Mouse (Mus musculus): Measurements from ENCODE around the gene Mcrip2.

Mcrip2 gene

GRCm38 (mm10) chr17:25868601-25869191 lies at the start of gene Mcrip2:
Gene Mcrip2 (minus strand): TSS chr17:25868764.
- DNase-seq (ENCODE audit: low spot score): peak; percentile 74

GRCm38 (mm10) chr17:25918037-25918750 lies 49.6 kb upstream of the Mcrip2 start:
- DNase-seq (ENCODE audit: low spot score): no peak

GRCm38 (mm10) chr17:25916931-25917647 lies 48.5 kb upstream of the Mcrip2 start:
- no peak for DNase-seq (ENCODE audit: low spot score)

GRCm38 (mm10) chr17:25914295-25914694 lies 45.7 kb upstream of the Mcrip2 start:
- DNase-seq (ENCODE audit: low spot score): no peak

- DNase-seq (ENCODE audit: low spot score): no peak
Measured at GRCm38 (mm10) chr17:25913877-25914275, 45.3 kb upstream of the Mcrip2 start.

- peak; percentile 69 for DNase-seq (ENCODE audit: low spot score)
Measured at GRCm38 (mm10) chr17:25913186-25913876, 44.8 kb upstream of the Mcrip2 start.

GRCm38 (mm10) chr17:25911816-25912215 lies 43.3 kb upstream of the Mcrip2 start:
- DNase-seq (ENCODE audit: low spot score): no peak

GRCm38 (mm10) chr17:25907640-25908039 lies 39.1 kb upstream of the Mcrip2 start:
- DNase-seq (ENCODE audit: low spot score): no peak

- DNase-seq (ENCODE audit: low spot score): no peak
Measured at GRCm38 (mm10) chr17:25903061-25903460, 34.5 kb upstream of the Mcrip2 start.

- no peak for DNase-seq (ENCODE audit: low spot score)
Measured at GRCm38 (mm10) chr17:25900193-25900592, 31.6 kb upstream of the Mcrip2 start.

- no peak for DNase-seq (ENCODE audit: low spot score)
Measured at GRCm38 (mm10) chr17:25895891-25896290, 27.3 kb upstream of the Mcrip2 start.

GRCm38 (mm10) chr17:25895415-25895814 lies 26.9 kb upstream of the Mcrip2 start:
- DNase-seq (ENCODE audit: low spot score): no peak

GRCm38 (mm10) chr17:25893975-25894617 lies 25.5 kb upstream of the Mcrip2 start:
- no peak for DNase-seq (ENCODE audit: low spot score)

- no peak for DNase-seq (ENCODE audit: low spot score)
Measured at GRCm38 (mm10) chr17:25888837-25889236, 20.3 kb upstream of the Mcrip2 start.

GRCm38 (mm10) chr17:25887467-25887866 lies 18.9 kb upstream of the Mcrip2 start:
- no peak for DNase-seq (ENCODE audit: low spot score)

GRCm38 (mm10) chr17:25886806-25887205 lies 18.2 kb upstream of the Mcrip2 start:
- no peak for DNase-seq (ENCODE audit: low spot score)

- no peak for DNase-seq (ENCODE audit: low spot score)
Measured at GRCm38 (mm10) chr17:25885636-25886035, 17.1 kb upstream of the Mcrip2 start.

GRCm38 (mm10) chr17:25883824-25884223 lies 15.3 kb upstream of the Mcrip2 start:
- DNase-seq (ENCODE audit: low spot score): no peak

- no peak for DNase-seq (ENCODE audit: low spot score)
Measured at GRCm38 (mm10) chr17:25883268-25883667, 14.7 kb upstream of the Mcrip2 start.

GRCm38 (mm10) chr17:25882306-25882705 lies 13.7 kb upstream of the Mcrip2 start:
- no peak for DNase-seq (ENCODE audit: low spot score)

- no peak for DNase-seq (ENCODE audit: low spot score)
Measured at GRCm38 (mm10) chr17:25881691-25882090, 13.1 kb upstream of the Mcrip2 start.

Data from left cerebral cortex, adult 11 months (tissue).